Mouse (Mus musculus): ENCODE data around the gene Mbl2.
A peak's percentile ranks its signal among the peaks of the same experiment; 100 is the strongest.
"Not testable (repeated sequence)": the region's sequence is repeated elsewhere in the genome, so short reads cannot be mapped to it uniquely, and the experiment has no call there.

Mbl2 gene

DNA sequence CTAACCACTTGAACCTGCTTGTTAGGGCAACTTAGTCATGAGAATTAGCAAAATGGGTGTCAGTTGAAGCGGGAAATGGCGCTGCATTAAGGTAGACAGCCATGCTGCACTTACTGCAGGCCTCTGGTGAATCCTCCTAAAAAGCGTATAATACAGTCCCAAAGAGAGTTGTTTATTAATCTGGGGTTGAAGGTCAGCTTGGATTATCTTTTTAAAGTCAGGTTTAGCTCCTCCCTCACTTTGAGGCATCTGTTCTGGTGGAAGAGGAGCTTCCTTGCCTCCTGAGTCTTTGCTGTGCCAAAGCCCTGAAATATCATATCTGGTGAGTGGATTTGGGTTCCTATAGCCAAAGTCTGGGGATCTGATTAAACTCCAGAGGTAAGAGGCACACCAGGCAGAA is at the start of gene Mbl2:
Gene Mbl2, plus strand, starts transcription at position 252 of the 400 bp plus-strand sequence.
- no peak for DNase-seq

DNA sequence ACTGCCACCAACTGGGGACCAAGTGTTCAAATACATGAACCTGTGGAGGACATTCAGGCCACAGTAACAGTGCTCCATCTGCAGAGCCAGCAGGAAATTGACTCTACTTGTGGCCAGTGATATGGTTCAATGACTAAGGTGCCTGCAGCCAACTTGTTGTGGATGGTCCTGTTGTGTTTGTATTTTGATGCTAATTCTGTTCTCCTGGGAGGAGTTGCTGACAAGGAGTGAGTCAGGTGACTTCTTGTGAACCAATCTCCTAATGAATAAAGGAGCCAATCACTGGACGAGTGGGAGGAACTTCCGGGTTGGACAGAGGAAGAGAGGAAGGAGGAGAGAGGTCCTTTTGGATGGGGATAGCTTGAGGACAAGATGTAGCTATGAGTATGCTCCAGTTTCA is 47.2 kb upstream of the Mbl2 start:
- DNase-seq, result no peak

DNA sequence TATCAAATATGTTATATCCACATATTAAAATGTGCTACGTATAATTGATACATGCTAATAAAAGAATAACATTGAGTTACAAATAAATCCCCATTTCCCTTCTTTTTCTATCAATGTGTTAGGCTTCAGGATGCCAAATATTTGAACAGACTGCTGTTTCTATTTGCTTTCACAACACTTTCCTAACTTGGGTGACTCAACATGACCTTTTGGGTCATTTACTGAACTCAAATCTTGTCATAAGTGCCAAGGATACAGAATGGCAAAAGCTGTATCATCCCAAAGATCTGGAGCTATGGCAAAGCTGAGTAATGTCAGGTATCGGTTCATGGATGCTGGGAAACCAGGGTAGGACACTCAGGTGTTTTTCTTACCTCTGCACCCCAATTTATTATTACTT is 45.5 kb upstream of the Mbl2 start:
- no peak for DNase-seq

DNA sequence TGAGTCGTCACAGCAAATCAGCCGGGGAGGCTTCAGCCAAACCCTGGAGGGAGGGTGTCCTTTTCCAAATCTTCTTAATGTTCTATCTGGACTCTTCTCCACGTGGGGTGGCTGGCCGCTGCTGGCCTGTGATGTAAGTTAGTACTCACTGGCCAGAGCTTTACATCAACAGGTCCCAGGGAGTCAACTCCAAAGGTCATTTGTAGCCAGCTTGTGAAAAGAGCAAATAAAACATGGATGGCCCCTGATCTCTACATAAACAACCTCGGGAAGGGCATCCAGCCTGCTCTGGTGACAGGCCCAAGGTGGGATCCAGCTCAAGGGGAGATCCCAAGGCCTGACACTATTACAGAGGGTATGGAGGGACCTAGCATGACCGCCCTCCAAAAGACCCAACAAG is 37.7 kb upstream of the Mbl2 start:
- DNase-seq, result no peak

DNA sequence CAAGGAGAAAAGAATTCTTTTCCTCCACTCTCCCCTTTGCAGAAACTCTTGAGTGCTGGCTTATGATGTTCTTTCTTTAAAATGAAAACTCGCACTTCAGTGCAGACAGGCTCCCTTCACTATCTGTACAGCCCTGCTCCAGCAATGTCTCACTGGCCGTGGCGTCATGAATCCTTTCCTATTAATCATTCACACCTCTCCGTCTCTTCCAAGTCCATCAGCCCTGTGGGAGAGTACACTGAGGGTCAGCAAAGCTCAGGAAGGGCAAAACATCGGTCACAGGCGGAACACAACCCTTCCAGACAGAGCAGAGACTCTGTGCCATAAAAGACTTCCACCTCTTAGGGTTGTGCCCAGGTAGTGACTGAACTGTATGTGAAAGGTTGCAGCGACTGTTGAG is 30.6 kb upstream of the Mbl2 start:
- DNase-seq, result peak; percentile 62 to 86

DNA sequence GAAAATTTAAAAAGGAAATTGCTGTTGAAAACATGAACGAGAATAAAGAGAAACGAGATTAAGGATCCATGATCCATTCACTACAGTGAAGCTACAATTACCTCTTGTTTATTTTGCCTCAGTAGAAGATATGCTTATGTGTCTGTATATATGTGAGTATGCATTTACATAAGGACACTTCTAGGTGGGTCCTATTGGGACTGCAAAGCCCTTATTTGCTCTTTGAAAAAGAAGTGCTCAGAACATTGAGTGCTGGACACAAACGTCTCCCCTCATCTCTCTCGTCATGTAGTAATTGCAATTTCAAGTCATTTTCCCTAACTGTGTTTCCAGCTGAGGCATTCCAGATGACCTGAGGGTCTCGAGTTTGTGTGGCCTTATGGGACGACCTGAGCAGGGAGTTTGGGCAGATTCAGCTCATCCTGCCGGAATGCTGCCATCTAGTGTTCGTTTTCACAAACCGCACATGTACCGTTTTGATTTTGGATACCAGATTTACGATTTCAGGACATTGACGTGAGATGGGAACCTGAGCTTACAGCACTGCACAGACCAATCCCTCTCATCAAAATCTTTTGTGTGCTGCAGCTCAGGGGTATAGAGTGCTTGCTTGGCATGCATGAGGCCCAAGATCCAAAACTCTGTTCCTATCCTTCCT is 27.5 kb upstream of the Mbl2 start:
- DNase-seq, result peak; percentile 52 to 58

DNA sequence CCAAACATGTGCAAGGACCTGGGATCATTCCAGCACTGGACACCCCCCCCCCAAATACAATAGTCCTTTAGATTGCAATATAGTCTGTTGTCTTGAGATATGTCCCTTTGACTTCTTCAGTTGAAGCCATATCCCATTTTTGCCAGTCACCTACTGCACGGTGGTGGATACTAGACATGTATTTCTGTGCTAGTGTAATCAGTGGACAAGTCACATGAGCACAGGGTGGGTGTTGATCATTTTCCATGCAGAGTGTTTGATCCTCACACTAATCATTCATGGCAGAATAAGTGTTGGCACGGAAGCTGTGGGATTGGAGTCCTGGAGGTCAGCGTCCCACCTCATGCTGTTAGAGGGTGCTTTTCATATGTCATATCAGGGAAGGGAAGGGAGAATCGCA is 26.9 kb upstream of the Mbl2 start:
- DNase-seq, result no peak

DNA sequence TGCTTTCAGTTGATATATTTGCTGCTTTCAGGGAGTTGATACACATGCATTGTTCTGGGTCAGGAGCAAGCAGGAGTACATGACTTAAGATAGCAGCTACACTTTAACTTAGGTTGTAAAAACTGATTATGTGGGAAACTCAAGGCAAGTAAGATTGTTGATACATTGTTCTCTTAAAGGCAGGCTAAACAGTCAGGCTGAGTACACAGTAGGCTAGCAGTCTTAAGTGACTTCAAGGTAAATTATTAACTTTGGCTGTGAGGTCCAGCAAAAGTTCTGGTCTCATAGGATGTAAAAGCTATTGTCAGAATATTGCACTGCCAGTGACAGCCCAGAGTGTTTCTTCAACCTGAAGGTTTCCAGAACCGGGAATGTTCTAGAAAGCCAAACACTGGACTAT is 25.8 kb upstream of the Mbl2 start:
- no peak for DNase-seq

DNA sequence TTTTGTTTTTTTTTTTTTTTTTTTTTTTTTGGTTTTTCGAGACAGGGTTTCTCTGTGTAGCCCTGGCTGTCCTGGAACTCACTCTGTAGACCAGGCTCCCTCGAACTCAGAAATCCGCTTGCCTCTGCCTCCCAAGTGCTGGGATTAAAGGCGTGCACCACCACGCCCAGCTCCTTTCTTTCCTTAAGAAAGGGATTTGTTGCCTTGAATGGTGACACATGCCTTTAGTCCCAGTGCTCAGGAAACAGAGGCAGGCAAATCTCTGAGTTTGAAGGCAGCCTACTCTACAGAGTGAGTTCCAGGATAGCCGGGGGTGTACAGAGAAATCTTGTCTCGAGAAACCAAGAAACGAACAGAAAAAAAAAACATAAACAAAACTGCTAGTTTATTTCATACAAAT is 23.7 kb upstream of the Mbl2 start:
- DNase-seq, result not testable (repeated sequence)

DNA sequence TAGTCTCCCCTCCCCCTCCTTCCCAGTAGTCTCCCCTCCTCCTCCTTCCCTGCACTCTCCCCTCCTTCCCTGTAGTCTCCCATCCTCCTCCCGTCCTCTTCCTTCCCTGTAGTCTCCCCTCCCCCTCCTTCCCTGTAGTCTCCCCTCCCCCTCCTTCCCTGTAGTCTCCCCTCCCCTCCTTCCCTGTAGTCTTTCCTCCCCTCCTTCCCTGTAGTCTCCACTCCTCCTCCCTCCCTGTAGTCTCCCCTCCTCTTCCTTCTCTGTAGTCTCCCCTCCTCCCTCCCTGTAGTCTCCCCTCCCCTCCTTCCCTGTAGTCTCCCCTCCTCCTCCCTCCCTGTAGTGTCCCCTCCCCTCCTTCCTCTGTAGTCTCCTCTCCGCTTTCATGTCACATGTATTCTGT is 18.7 kb upstream of the Mbl2 start:
- DNase-seq, result no peak

DNA sequence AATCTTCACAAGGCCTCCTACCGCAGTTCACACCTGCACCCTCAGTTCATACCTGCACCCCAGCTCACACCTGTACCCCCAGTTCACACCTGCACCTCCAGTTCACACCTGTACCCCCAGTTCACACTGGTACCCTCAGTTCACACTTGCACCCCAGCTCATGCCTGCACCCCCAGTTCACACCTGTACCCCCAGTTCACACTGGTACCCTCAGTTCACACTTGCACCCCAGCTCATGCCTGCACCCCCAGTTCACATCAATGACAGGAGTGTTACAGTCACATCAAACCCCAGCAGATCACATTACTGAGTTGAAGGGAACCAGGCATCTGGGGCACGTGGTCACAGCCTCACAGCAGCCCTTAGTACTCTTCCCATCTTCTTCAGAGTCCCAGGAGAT is 17.0 kb upstream of the Mbl2 start:
- peak in 1 of 2 experiments; percentile 15 for DNase-seq

DNA sequence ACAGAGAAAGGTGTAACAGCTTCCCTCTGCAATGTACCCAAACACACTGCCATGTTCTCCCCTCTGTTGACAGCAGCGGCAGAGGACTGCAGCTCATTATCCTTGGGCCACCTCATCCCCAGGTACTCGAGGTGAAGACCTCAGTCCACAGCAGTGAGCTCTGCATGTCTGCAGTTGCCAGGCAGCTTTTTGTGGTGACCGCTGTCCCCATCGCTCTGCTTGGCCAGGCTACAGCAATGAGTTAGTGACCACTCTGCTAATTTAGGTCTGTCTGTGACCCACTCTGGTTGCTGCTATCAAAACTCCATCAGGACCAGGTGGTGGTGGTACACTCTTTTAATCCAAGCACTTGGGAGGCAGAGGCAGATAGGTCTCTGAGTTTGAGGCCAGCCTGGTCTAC is 16.6 kb upstream of the Mbl2 start:
- DNase-seq, result peak in 1 of 2 experiments; percentile 22

DNA sequence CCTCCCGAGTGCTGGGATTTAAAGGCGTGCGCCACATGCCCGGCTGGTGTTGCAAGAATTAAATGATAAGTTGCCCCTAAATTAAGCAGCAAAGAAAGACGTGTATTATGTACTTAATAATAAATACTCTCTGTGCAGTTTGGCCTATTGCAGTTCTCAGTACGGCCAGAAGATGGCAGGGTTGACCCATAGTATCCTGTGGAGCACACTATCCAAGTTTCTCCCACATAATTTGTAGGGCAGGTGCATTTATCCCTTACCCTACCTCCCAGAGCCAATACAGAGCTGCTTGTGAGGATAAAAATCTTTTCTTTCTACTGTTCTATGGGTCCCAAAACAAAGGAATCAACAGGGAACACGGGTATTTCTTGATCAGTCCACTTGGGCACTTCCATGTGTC is 15.4 kb upstream of the Mbl2 start:
- DNase-seq, result peak; percentile 53 to 80

DNA sequence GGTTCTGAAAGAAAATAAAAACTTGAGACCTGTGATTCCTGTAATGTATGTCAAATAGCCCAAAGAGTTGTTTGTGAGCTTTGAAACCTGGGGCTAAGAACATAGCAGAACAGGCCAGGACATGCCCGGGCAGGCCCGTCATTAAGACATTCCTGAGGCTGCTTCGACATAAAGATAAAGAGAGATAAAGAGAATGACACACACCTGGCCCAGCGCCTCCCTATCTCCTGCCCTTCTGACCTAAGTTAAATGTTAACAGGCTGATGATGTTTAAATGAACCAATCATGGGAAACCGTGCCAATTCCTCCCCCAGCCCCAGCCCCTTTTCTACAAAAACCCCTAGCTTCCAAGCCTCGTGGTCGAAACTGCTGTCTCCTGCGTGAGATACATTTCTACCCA is 10.1 kb upstream of the Mbl2 start:
- DNase-seq, result peak in 1 of 2 experiments; percentile 31

DNA sequence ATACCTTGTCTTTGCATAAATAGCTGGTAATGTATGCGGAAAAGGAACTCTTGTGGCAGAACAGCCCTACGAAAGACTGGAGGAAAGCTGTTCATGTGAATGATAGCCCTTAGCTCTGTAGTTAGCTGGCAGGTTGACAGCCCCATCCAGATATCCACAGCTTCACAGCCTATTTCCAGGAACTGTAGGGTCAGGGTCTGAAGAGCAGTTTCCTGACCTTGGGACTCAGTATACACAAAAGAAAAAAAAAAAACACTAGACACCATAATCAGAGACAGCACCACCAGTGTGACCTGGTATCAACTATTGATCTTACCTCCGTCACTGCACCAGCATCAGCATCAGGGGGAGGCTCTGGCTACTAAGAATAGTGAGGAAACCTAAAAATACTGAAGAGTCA is 3.3 kb upstream of the Mbl2 start:
- no peak for DNase-seq

DNA sequence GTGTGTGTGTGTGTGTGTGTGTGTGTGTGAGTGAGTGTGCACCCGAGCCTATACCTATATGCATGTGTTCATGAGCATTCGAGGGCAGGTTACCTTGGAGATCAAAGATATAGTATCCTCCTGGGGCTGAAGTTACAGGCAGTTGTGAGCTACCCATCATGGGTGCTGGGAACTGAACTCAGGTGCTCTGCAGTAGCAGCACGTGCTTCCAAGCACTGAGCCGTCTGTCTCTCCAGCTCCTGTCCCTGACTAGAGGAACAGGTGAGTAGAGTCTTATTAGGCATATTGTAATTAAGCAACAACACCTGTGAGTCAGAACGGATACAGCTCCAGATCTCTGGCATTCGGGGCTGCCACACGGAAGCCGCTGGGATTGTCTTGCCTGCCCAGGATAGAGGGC is 1.7 kb downstream of the Mbl2 start:
- DNase-seq, result no peak

DNA sequence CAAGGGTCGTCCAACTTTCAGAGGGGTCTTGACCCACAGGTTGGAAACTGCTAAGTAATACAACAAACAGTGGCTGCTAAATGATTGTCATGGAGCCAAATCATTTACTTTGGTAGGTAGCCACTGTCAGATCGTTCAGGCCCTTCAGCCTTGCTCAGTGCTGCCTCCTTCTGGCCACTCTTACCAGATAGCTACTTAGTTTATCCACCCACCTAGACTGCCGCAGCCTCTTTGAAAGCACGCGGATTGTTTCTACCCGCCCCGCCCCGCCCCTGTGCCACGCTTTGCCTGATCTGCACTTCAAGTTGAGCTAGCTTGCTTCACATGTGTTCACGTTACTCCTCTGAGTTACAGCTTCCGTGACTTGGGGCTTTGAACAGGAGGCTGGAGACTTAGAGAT is 14.6 kb downstream of the Mbl2 start:
- peak in 1 of 2 experiments; percentile 68 for DNase-seq

DNA sequence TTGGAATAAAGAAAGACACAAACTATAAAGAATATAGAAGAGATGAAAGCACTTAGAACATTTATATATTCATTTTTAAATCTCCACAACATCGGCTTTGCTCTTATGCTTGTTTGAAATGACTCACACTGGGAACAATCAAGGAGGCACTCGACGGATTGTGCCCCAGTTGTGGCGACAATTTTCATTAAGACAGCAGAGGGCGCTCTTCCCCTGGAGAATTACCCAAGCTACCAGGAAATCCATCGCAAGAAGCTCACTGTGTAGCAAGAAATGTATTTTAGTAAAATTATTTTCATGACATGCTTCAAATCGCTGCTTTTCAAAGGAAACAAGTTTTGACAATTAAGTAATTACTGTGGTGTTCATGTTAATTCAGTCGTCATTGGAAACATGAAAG is 16.1 kb downstream of the Mbl2 start:
- peak; percentile 44 to 65 for DNase-seq

DNA sequence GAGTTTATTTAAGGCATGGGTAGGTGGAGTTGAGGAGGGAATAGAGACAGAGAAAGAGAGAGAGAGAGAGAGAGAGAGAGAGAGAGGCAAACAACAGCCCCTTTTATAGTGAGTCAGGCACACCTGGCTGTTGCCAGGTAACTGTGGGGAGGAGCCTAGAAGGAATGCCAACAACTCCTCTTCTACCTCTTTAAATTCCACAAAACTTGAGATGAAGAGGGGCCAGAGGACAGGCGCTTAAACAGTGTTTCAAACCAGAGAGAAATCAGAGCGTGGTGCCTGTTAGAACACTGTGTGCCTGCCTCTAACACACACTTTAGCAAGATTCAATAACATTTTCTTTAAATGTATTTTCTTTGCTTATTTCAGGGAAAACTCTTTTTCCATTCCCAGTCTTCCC is 19.5 kb downstream of the Mbl2 start:
- no peak for DNase-seq

DNA sequence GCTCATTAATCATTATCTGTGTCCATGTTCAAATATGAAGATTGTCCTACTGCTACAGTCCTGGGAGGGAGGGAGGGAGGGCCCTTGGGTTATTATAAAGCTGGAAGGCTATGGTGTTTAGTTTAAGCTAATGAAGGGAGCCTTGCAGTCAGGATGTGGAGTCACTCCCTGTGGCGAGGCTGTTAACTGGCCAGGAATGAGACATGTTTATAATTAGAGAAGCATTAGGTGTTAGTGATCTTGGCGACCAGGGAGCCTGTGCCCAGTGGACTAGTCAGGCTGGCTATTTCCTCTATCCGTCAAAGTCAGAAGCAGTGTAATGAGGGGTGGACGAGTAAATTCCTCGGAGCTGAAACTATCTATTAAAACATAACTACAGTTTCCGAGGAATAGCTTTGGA is 23.6 kb downstream of the Mbl2 start:
- no peak for DNase-seq

DNA sequence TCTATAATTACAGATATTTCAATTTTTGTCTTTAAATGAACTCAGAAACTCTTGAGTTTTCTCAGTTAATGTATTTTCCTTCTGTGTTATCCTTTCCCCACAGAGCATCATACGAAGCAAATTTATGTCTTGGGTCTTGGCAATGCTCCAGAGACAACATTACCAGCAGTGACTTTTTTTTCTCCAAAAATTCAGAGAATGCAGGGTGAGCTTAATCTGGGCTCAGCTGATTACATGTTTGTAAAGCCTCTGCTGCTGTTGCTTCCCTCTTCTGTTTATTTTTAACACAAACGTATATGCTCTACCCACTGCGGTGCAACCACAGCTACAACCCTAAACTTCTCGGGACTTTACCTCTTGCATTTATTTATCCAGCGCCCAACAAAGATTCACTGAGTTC is 48.4 kb downstream of the Mbl2 start:
- DNase-seq, result peak in 1 of 2 experiments; percentile 17

DNA sequence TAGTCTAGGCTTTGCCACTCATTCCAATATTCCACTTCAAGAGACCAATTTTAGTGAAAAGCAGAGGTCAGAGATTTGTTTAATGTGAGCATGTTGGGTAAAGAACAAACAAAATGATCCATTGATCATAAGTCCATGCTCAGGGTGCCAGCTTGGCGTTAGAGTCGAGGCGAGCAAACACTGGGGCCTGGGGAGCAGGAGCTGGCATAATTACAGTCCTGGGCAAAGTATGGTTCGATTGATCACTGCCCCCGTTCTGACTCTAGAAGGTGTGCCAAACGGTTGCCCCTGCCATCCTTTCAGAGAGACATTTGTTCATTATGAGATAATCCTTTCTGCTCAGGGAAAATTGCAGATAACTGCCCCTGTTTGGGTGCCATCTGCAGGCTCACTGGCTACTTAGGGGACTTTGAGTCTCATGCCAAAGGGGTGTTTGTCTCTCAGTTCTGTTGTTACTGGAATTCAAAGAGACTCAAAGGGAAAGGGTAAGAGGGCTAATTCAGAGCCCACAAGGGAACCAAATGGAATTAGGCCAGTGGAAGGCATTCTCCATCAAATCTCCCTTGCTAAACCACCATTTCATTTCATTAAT is 55.3 kb downstream of the Mbl2 start:
- no peak for DNase-seq
